Mouse (Mus musculus): Measurements from ENCODE around the gene Polm. TPM values are rescaled to one million over a fixed set of nuclear protein-coding genes. Genes with fewer than 3 reads are reported as not detected.

Polm gene
- polyA plus RNA-seq, 1 experiment = 10.6 TPM

DNA sequence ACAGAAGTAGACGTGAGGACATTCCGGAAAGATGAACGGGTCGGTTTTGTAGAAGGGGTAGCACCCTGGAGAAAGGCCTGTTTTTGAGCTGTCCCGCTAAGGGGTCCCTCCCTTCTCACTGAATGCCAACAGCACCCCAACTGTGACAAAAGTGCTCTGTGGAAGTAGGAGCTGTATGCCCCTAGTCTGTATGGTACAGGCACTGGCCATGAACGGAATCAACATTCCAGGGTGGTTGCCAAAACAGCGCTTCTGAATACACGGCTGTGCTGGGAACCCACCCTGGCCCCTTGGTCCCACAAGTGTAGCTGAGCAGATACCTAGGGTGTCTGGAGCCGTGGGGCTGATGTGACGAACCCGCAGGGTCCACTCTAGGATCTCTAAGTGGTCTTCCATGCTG is 34.9 kb upstream of the Polm start:
- no peak for TF ChIP-seq CTCF (IDR thresholded peaks at IDR 0.05; ENCODE audit: extremely low read depth, insufficient read depth, low read length)
- TF ChIP-seq POLR2A (IDR thresholded peaks at IDR 0.05; ENCODE audit: extremely low read depth, insufficient read depth, low read length) = no peak
- no peak overlapping the region for H3K27ac ChIP-seq (ENCODE audit: insufficient read depth, low read length)
- H3K4me1 ChIP-seq (ENCODE audit: control insufficient read depth, insufficient read depth, low read length) = no peaks in the 10 kb centered on the region; the same call in 1 of the 2 replicates
- no peak overlapping the region for H3K4me3 ChIP-seq (ENCODE audit: insufficient read depth, low read length)

- H3K4me1 ChIP-seq (ENCODE audit: control insufficient read depth, insufficient read depth, low read length) = no peaks in the 10 kb centered on the region
- TF ChIP-seq POLR2A (IDR thresholded peaks at IDR 0.05; ENCODE audit: extremely low read depth, insufficient read depth, low read length) (no peak), CTCF (IDR thresholded peaks at IDR 0.05; ENCODE audit: extremely low read depth, insufficient read depth, low read length) (no peak)
- H3K27ac ChIP-seq (ENCODE audit: insufficient read depth, low read length) = no peak overlapping the region
- no peak overlapping the region for H3K4me3 ChIP-seq (ENCODE audit: insufficient read depth, low read length)
Observed at GRCm38 (mm10) chr11:5870069-5870468, 32.3 kb upstream of the Polm start.

DNA sequence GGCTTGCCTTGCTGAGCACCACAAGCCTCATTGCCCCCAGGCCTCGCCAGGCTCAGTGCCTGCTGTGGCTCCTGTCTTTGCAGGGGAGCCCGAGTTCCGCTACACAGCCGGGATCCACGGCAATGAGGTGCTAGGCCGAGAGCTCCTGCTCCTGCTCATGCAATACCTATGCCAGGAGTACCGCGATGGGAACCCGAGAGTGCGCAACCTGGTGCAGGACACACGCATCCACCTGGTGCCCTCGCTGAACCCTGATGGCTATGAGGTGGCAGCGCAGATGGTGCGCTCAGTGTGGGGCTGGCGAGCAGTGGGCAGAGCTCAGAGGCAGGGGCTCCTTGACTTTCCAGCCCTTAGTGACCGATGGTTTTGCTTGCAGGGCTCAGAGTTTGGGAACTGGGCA is 31.5 kb upstream of the Polm start:
- H3K4me3 ChIP-seq (ENCODE audit: insufficient read depth, low read length) = no peak overlapping the region
- no peaks in the 10 kb centered on the region for H3K4me1 ChIP-seq (ENCODE audit: control insufficient read depth, insufficient read depth, low read length)
- no peak overlapping the region for H3K27ac ChIP-seq (ENCODE audit: insufficient read depth, low read length)
- no peak for TF ChIP-seq POLR2A (IDR thresholded peaks at IDR 0.05; ENCODE audit: extremely low read depth, insufficient read depth, low read length)
- TF ChIP-seq CTCF (IDR thresholded peaks at IDR 0.05; ENCODE audit: extremely low read depth, insufficient read depth, low read length) = no peak

DNA sequence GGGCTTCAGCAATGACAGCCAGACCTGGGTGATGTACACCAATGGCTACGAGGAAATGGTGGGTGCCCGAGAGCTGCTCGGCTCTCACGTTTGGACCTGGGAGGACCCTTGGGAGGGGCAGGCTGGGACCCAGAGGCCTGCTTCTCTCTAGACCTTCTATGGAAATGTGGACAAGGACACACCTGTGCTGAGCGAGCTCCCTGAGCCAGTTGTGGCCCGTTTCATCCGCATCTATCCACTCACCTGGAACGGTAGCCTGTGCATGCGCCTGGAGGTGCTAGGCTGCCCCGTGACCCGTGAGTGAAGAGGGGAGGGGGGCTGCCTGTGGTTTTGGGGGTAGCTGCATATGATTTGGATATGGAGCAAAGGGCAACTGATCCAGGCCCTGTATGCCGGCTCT is 30.5 kb upstream of the Polm start:
- no peak overlapping the region for H3K27ac ChIP-seq (ENCODE audit: insufficient read depth, low read length)
- TF ChIP-seq POLR2A (IDR thresholded peaks at IDR 0.05; ENCODE audit: extremely low read depth, insufficient read depth, low read length) = no peak
- no peak for TF ChIP-seq CTCF (IDR thresholded peaks at IDR 0.05; ENCODE audit: extremely low read depth, insufficient read depth, low read length)
- H3K4me3 ChIP-seq (ENCODE audit: insufficient read depth, low read length) = no peak overlapping the region
- no peaks in the 10 kb centered on the region for H3K4me1 ChIP-seq (ENCODE audit: control insufficient read depth, insufficient read depth, low read length)

DNA sequence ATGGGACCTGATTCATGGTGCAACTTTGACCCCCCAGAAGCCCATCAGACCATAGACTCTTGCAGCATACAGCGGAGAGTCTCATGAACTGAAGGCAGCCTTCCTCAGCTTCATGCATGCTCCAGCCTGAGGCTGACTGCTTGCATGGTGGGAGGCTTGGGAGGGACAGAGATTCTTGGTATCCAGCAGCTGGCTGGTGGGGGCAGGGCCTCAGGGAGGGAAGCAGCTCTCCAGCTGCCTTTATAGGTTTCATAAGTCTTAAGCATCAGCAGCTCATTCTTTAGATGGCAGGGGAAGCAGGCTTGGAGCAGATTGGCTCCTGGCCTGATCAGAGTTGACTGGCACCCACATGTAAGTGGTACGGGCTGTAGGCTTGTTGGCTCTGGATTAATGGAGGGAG is 29.4 kb upstream of the Polm start:
- no peak overlapping the region for H3K4me3 ChIP-seq (ENCODE audit: insufficient read depth, low read length)
- no peak for TF ChIP-seq CTCF (IDR thresholded peaks at IDR 0.05; ENCODE audit: extremely low read depth, insufficient read depth, low read length)
- TF ChIP-seq POLR2A (IDR thresholded peaks at IDR 0.05; ENCODE audit: extremely low read depth, insufficient read depth, low read length) = no peak
- no peak overlapping the region for H3K27ac ChIP-seq (ENCODE audit: insufficient read depth, low read length)
- no peaks in the 10 kb centered on the region for H3K4me1 ChIP-seq (ENCODE audit: control insufficient read depth, insufficient read depth, low read length)

- TF ChIP-seq CTCF (IDR thresholded peaks at IDR 0.05; ENCODE audit: extremely low read depth, insufficient read depth, low read length) = no peak
- TF ChIP-seq POLR2A (IDR thresholded peaks at IDR 0.05; ENCODE audit: extremely low read depth, insufficient read depth, low read length) = no peak
- no peak overlapping the region for H3K27ac ChIP-seq (ENCODE audit: insufficient read depth, low read length)
- no peaks in the 10 kb centered on the region for H3K4me1 ChIP-seq (ENCODE audit: control insufficient read depth, insufficient read depth, low read length)
- no peak overlapping the region for H3K4me3 ChIP-seq (ENCODE audit: insufficient read depth, low read length)
Observed at GRCm38 (mm10) chr11:5862394-5863105, 24.7 kb upstream of the Polm start.

DNA sequence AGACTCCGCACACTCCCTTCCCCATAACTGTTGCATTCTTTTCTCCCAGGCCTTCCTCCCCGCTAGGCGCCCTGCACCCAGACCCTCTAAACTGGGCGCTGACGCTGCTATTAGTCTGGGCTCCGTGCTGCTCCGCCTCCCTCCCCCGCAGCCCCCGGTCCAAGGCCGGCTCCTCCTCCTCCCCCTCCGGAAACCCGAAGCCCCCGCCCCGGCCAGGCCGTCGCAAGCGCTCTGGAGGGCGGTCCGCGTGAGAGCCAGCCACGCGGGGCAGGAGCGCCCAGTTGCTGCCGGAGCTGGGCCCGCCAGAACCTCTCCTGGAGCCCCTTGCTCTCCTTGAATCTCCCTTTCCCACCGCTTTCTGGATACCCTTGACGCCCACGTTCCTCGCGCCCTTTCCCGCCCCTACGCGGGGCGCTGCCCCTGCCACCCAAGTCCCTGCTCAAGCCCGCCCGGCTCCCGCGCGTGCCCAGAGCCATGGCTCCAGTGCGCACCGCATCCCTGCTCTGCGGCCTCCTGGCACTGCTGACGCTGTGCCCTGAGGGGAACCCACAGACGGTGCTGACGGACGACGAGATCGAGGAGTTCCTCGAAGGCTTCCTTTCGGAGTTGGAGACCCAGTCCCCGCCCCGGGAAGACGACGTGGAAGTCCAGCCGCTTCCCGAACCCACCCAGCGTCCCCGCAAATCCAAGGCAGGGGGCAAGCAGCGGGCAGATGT is 24.0 kb upstream of the Polm start, which contains the start of gene Aebp1:
TSS of gene Aebp1 (plus strand) at position 270 of the 716 bp plus-strand sequence.
- H3K4me1 ChIP-seq (ENCODE audit: control insufficient read depth, insufficient read depth, low read length) = no peaks in the 10 kb centered on the region
- no peak within 1 kb of the TSS for H3K27ac ChIP-seq (ENCODE audit: insufficient read depth, low read length)
- TF ChIP-seq CTCF (IDR thresholded peaks at IDR 0.05; ENCODE audit: extremely low read depth, insufficient read depth, low read length) (no peak), POLR2A (IDR thresholded peaks at IDR 0.05; ENCODE audit: extremely low read depth, insufficient read depth, low read length) (no peak)
- no peak within 1 kb of the TSS for H3K4me3 ChIP-seq (ENCODE audit: insufficient read depth, low read length)

- H3K27ac ChIP-seq (ENCODE audit: insufficient read depth, low read length) = no peak overlapping the region
- no peak overlapping the region for H3K4me3 ChIP-seq (ENCODE audit: insufficient read depth, low read length)
- no peak for TF ChIP-seq CTCF (IDR thresholded peaks at IDR 0.05; ENCODE audit: extremely low read depth, insufficient read depth, low read length)
- TF ChIP-seq POLR2A (IDR thresholded peaks at IDR 0.05; ENCODE audit: extremely low read depth, insufficient read depth, low read length) = no peak
- H3K4me1 ChIP-seq (ENCODE audit: control insufficient read depth, insufficient read depth, low read length) = no peaks in the 10 kb centered on the region
Observed at GRCm38 (mm10) chr11:5860639-5861038, 22.8 kb upstream of the Polm start.

DNA sequence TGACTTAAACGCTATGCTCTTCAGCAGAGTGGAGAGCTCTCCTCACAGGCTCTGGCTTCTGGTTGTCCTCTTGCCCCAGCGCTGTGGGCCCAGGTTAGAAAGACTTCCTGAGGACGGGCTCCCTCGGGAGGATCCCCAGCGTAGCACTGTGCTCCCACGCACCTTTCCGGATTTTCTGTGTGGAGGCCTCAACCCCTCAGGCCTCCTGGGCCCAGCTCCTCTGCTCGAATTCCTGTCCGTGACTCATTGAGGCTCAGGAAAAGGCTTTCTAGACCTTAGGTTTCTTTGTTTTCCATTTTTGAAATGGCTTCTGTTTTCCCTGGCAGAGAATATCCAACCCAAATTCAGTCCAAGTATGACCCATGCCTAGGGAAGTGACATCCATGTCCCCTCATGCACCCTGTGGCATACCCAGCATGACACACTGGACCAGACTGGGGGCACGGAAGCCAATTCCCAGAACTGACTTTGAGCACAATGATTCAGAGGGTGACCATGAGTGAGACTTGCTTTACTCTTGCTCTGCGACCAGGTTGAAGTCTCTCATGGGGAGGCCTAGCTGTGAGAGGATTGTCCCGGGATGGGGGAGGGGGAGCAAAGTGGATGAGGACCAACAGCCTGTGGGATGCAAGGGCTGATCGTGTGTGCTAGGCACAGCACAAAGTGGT is 22.2 kb upstream of the Polm start:
- H3K4me1 ChIP-seq (ENCODE audit: control insufficient read depth, insufficient read depth, low read length) = no peaks in the 10 kb centered on the region
- no peak for TF ChIP-seq POLR2A (IDR thresholded peaks at IDR 0.05; ENCODE audit: extremely low read depth, insufficient read depth, low read length)
- no peak for TF ChIP-seq CTCF (IDR thresholded peaks at IDR 0.05; ENCODE audit: extremely low read depth, insufficient read depth, low read length)
- H3K4me3 ChIP-seq (ENCODE audit: insufficient read depth, low read length) = no peak overlapping the region
- H3K27ac ChIP-seq (ENCODE audit: insufficient read depth, low read length) = no peak overlapping the region
